Mouse (Mus musculus) splenic B cell, adult 2 months (primary cell): ENCODE measurements around the gene Rom1.

Experiments
- DNase-seq: peaks from one replicate; pipeline ENCODE4 v3.0.0-alpha.2; 2011; ENCODE audit warnings: low read depth, low spot score
- H3K27me3 ChIP-seq: 2 replicates; pipeline ENCODE4 v1.6.1; 2012; ENCODE audit warnings: mild to moderate bottlenecking, low read length, moderate library complexity, mixed read lengths; ENCODE audit not compliant: control insufficient read depth, poor library complexity, insufficient read depth, severe bottlenecking
- H3K36me3 ChIP-seq: 2 replicates; pipeline ENCODE4 v1.6.1; 2012; ENCODE audit warnings: mild to moderate bottlenecking, low read length, moderate library complexity, mixed read lengths; ENCODE audit not compliant: control insufficient read depth, poor library complexity, insufficient read depth, severe bottlenecking

Rom1 gene

GRCm38 (mm10) chr19:8927891-8928525 is 1.1 kb downstream of the Rom1 start:
- DNase-seq = no peak
- peaks cover 3% of the 10 kb centered on the region for H3K36me3 ChIP-seq
- H3K27me3 ChIP-seq = no peaks in the 10 kb centered on the region

- peaks cover 5% of the 10 kb centered on the region for H3K36me3 ChIP-seq
- H3K27me3 ChIP-seq = no peaks in the 10 kb centered on the region
- peak; percentile 22 for DNase-seq
These were observed 2.4 kb downstream of the Rom1 start for GRCm38 (mm10) chr19:8926766-8927165.

DNA sequence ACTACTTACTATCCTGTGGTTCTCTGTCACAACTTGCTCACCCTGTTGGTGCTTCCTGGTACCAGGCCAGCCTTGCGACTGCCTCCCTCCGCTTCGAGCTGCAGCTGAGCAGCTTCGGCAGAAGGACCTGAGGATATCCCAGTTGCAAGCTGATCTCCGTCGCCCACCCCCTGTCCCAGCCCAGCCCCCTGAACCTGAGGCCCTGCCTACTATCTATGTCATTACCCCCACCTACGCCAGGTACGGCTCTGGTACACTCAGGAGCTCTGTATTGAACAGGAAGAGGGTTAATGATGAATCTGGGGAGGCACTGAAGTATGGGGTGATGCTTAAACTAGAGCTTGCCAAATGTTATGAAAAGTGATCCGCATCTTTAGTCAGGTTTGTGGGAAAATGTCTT is 7.4 kb downstream of the Rom1 start:
- Histone ChIP-seq H3K36me3 (peaks cover 1% of the 10 kb centered on the region), H3K27me3 (no peaks in the 10 kb centered on the region)
- DNase-seq = no peak

GRCm38 (mm10) chr19:8920836-8921291 is 8.3 kb downstream of the Rom1 start:
- Histone ChIP-seq H3K36me3 (peaks cover 3% of the 10 kb centered on the region), H3K27me3 (no peaks in the 10 kb centered on the region)
- peak; percentile 51 for DNase-seq

- H3K27me3 ChIP-seq = no peaks in the 10 kb centered on the region
- peak; percentile 76 for DNase-seq
- H3K36me3 ChIP-seq = peaks cover 3% of the 10 kb centered on the region
These were observed 9.0 kb downstream of the Rom1 start, which contains the start of gene B3gat3 for GRCm38 (mm10) chr19:8920073-8920736. Gene B3gat3 (plus strand): TSS chr19:8920374.

DNA sequence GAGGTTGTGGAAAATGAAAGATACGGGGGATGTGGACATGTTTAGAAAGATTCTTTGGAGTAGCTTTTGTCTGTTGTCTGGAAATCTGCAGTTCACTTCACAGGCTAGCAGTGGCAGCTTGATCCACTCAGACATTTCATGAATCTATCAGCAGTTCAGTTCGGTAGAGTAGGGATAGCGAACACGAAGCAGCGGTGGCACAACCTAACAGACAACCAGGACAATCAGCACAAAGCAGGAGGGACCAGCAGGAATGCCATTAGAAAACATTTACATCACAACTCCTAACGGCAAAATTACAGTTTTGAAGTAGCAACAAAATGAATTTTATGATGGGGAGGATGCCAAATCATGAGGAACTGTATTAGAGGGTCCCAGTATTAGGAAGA is 9.5 kb downstream of the Rom1 start:
- H3K36me3 ChIP-seq = peaks cover 3% of the 10 kb centered on the region
- H3K27me3 ChIP-seq = no peaks in the 10 kb centered on the region
- no peak for DNase-seq

- Histone ChIP-seq H3K36me3 (peaks cover 9% of the 10 kb centered on the region), H3K27me3 (no peaks in the 10 kb centered on the region)
- peak; percentile 37 for DNase-seq
These were observed 10.2 kb downstream of the Rom1 start for GRCm38 (mm10) chr19:8919000-8919399.

DNA sequence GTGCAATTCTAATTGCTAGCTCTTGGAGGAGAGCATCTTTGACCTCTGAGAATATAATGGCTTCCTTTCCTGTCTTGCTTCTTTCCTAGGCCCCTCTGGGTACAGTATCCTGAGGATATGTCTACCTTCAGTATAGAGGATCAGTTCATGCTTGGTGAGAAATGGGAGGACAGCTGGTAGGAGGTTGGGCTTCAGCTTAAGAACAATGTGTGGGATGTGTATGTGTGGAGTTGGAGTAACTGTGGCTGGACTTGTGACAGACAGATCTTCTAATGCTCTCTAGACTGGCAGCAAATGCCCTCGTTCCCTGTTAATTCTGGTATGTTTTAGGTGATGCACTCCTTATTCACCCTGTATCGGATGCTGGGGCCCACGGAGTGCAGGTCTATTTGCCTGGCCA is 14.9 kb downstream of the Rom1 start:
- no peak for DNase-seq
- no peaks in the 10 kb centered on the region for H3K27me3 ChIP-seq

GRCm38 (mm10) chr19:8911810-8912209 is 17.3 kb downstream of the Rom1 start:
- Histone ChIP-seq H3K36me3 (peaks cover 34% of the 10 kb centered on the region), H3K27me3 (no peaks in the 10 kb centered on the region)
- DNase-seq = no peak

More for the DNA sequence above, 14.9 kb downstream of the Rom1 start:
- H3K36me3 ChIP-seq = peaks cover 23% of the 10 kb centered on the region

DNA sequence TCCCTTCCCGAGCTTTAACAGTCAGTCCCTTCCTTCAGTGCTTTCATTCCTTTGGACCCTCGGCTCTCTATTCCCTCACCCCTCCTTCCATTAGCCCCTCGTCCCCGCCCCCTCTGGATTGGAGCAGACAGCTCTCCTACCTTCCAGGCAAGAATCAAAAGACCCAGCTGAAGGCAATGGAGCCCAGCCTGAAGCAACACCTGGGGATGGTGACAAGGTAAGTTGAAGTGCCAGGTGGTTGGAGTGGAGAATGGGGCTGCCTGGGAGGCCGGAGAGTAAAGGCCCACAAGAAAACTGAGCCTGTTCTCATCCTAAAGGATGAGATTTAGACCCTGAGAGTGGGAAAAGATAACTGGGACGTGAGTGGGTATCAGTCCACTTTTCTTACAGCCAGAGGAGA is 20.6 kb downstream of the Rom1 start:
- Histone ChIP-seq H3K27me3 (no peaks in the 10 kb centered on the region), H3K36me3 (peaks cover 30% of the 10 kb centered on the region)

DNA sequence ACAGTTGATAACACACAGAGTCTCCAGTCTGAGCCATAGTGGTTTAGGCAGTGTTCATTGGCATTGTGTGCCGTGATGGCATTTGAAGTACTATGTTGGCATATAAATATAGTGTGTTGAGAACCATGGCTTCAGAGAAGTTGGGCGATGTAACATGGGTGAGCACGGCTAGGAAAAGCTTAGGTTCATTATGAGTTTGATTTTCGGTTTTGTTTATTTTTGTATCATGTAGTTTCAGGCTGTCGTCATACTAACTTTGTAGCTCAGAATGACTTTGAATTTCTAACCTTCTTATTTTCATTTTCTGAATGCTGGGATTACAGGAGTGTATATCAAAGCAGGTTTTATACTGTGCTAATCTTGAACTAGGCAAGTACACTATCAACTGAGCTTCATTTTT is 25.7 kb downstream of the Rom1 start:
- DNase-seq = no peak
- peaks cover 16% of the 10 kb centered on the region for H3K36me3 ChIP-seq
- no peaks in the 10 kb centered on the region for H3K27me3 ChIP-seq

More for the DNA sequence above, 20.6 kb downstream of the Rom1 start:
- no peak for DNase-seq

DNA sequence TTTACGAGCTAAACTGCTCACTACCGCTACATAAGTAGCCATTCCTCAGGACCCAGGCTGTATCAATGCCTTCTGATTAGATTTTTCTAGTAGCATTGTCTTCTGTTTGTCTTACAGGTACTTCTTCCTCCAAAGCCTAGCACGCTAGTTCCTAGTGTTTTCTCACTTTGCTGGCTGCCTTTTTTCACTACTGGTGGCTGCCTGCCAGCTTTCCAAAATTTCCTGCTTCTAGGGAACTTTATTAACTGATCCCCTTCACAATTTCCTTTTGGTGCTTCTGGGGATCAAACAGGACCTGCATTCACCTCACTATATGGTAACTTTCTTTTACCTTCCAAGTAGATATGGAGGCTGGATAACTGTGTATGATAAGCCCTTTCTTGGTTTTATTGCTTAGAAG is 30.1 kb downstream of the Rom1 start:
- no peak for DNase-seq

DNA sequence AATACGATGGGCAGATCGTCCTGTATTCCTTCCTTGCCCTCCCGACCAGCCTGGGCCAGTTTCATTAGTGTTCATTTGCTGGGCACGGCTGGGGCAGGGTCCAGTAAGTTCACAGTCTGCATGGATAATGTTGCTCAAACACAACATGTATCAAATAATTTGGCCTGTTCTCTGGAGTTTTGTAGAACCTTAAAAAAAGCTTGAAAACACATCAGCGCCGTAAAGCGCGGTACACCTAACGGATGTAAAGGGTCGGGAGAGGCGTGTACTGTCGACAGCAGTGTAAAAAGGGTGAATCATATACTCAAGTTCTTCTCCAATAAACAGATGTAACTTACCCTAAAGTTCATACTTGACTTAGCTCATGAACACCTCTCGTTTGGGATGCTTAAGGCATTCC is 30.6 kb downstream of the Rom1 start:
- no peak for DNase-seq
- H3K27me3 ChIP-seq = no peaks in the 10 kb centered on the region
- H3K36me3 ChIP-seq = peaks cover 6% of the 10 kb centered on the region; the same call in 1 of the 2 replicates

More for the DNA sequence above, 30.1 kb downstream of the Rom1 start:
- H3K27me3 ChIP-seq = no peaks in the 10 kb centered on the region
- peaks cover 7% of the 10 kb centered on the region; the same call in 1 of the 2 replicates for H3K36me3 ChIP-seq

DNA sequence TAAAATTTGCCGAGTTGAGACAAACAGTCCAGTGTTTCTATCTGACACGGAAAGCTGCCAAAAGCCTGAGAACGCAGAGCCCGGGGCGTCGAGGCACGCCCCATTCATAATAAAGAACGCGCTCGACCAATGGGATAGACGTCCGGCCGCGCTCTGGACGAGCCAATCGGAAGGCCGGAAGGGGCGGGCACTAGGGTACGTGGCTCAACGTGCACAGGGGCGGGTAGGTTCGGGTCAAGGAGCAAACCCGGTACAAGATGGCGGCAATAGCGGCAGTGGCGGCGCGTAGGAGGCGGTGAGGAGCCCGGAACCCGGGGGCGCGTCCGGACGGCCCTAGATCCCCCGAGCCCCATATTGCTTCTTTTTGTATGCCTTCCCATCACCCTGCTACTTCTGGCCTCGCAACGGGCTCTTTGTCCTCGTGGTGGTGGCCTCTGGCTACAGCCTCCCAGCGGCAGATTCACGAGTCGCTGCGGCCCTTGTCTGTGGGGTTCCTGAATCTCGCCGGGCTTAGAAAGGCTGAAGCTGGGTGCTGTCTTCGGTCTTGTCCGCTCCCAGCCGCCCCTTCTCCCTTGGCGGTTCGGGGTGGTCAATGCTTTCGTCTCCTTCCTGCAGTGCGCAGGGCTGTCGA is 31.2 kb downstream of the Rom1 start, which contains the start of gene Ganab:
Ganab (plus strand) TSS at position 207 of the 631 bp plus-strand sequence.
- peaks cover 5% of the 10 kb centered on the region; the same call in 1 of the 2 replicates for H3K36me3 ChIP-seq
- no peaks in the 10 kb centered on the region for H3K27me3 ChIP-seq
- DNase-seq = peak; percentile 96
